Mouse (Mus musculus): Measurements from ENCODE around the gene Zfp428. TPM values are rescaled to one million over a fixed set of nuclear protein-coding genes. Genes with fewer than 3 reads are reported as not detected.

Gene Zfp428
- polyA plus RNA-seq, 1 experiment from 2014 or later = 170 TPM

DNA sequence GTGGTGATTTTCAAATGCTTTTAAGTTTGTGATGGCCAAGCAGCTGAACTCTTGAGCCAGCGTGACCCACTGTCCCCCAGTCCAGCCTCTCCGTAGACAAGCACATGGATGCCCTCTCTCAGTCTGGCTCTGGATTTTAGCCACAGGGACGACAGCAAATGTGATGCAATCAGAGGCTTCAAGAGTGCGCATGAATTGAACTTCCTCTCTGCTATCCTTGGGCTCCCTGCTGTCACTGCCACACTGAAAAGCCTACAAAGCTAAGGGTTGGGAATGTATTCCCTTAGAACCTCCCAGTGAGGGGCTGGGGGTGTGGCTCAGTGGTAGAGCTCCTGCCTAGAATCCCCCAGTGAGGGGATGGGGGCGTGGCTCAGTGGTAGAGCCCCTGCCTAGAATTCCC lies 31.9 kb downstream of the Zfp428 start:
- H3K27me3 ChIP-seq = peaks cover 10% of the 10 kb centered on the region
- 76% methylated on average over 5 of the region's 5 CpGs for WGBS
- ATAC-seq (ENCODE audit: low FRiP score) = no peak

DNA sequence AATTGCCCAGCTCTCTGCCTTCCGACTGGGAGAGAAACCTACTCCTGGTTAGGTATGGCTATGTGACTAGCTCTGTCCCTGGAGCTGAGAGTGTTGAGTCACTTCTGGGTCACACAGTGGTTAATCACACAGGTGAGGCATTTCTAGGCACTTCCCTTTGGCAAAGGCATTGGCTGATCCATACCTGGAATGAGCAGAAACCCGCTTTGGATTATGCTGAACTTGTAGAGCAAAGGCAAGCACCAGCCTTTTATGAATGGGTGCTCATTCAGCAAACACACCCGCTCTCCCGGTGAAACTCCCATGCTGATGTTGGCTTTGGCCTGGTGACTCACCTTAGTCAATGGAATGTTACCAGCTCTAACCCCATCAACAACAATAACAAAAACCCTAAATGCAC lies 32.9 kb downstream of the Zfp428 start:
- H3K4me1 ChIP-seq = peaks cover 4% of the 10 kb centered on the region; the same call in 1 of the 2 replicates
- no peak overlapping the region for H3K4me2 ChIP-seq
- H3K9me3 ChIP-seq = peaks cover 3% of the 10 kb centered on the region; the same call in 1 of the 2 replicates
- ATAC-seq (ENCODE audit: low FRiP score) = no peak
- H3K27me3 ChIP-seq = 0 out of 2 replicates have a peak, but pooled peaks cover under 1% of the 10 kb centered on the region
- WGBS = 91% methylated on average over 4 of the region's 4 CpGs
- H3K9ac ChIP-seq = no peak overlapping the region
- H3K27ac ChIP-seq = no peak overlapping the region
- H3K4me3 ChIP-seq (replicated peaks) = no peak overlapping the region
- H3K36me3 ChIP-seq (replicated peaks) = peaks cover 18% of the 10 kb centered on the region

More for the DNA sequence above, 31.9 kb downstream of the Zfp428 start:
- Histone ChIP-seq H3K9ac (no peak overlapping the region), H3K36me3 (replicated peaks) (peaks cover 28% of the 10 kb centered on the region), H3K27ac (no peak overlapping the region), H3K4me2 (no peak overlapping the region), H3K9me3 (peaks cover 3% of the 10 kb centered on the region; the same call in 1 of the 2 replicates), H3K4me1 (peaks cover 11% of the 10 kb centered on the region), H3K4me3 (replicated peaks) (no peak overlapping the region)

DNA sequence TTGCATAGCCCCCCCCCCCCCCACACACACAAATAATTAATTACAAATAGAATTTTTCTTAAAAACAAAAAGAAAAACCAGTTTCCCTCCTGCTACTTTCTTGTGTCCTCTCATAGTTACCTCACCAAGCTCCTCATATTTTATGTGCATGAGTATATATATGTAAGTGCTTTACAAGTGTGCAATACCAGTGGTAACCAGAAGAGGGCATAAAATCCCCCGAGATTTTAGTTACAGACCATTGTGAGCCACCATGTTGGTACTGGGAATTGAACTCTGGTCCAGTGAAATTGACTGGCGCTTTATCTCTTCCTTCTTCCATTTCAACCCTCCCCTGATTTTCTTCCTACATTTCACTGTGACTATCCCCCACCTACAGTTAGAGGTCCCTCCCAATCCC lies 37.7 kb downstream of the Zfp428 start:
- no peaks in the 10 kb centered on the region for H3K27me3 ChIP-seq

DNA sequence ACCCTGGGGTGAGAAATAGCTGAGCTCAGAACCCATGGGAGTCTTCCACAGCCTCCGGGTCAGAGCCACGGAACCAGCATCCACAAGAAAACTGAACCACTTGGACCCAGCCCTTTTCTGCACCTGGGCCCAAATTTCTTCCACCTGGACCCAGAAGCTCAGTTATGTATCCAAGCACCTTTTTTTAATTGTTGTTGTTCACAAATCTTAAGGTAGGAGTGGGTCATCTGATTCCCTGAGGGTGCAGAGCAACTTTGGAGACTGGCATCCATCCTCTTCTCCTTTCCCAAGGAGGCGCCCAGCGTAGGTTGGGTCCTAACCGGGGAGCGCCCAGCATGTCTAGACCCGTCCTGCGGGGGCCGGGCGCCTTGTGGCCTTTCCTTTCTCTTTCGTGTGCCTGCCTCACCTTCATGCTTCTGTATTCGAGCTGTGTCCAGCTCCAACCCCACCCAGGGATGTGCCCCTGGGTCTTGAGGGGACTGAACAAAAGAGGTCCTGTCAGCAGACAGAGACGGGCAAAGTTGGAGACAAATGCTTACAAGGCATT lies 39.3 kb downstream of the Zfp428 start, which contains the start of the genes Pinlyp and Xrcc1:
Pinlyp (minus strand) TSS at position 51 of the 547 bp plus-strand sequence.
Xrcc1 (plus strand) TSS at position 222 of the 547 bp plus-strand sequence.
- peaks cover 17% of the 10 kb centered on the region for H3K4me1 ChIP-seq
- 30% methylated on average over 13 of the region's 13 CpGs for WGBS
- H3K4me3 ChIP-seq (replicated peaks) = peak within 1 kb of the TSS; percentile 81
- H3K9ac ChIP-seq = peak within 1 kb of the TSS; percentile 87
- no peaks in the 10 kb centered on the region for H3K9me3 ChIP-seq
- H3K4me2 ChIP-seq = peak within 1 kb of the TSS; percentile 74
- H3K27ac ChIP-seq = peak within 1 kb of the TSS; percentile 71
- H3K36me3 ChIP-seq (replicated peaks) = peaks cover 30% of the 10 kb centered on the region
- no peaks in the 10 kb centered on the region for H3K27me3 ChIP-seq
- ATAC-seq (ENCODE audit: low FRiP score) = peak; percentile 27

More for the DNA sequence above, 37.7 kb downstream of the Zfp428 start:
- no peaks in the 10 kb centered on the region for H3K9me3 ChIP-seq
- 92% methylated on average over 2 of the region's 2 CpGs for WGBS
- no peak overlapping the region for H3K27ac ChIP-seq
- no peak overlapping the region for H3K9ac ChIP-seq
- peaks cover 13% of the 10 kb centered on the region for H3K36me3 ChIP-seq (replicated peaks)
- H3K4me3 ChIP-seq (replicated peaks) = no peak overlapping the region
- H3K4me2 ChIP-seq = no peak overlapping the region
- ATAC-seq (ENCODE audit: low FRiP score) = no peak
- H3K4me1 ChIP-seq = peaks cover 17% of the 10 kb centered on the region

DNA sequence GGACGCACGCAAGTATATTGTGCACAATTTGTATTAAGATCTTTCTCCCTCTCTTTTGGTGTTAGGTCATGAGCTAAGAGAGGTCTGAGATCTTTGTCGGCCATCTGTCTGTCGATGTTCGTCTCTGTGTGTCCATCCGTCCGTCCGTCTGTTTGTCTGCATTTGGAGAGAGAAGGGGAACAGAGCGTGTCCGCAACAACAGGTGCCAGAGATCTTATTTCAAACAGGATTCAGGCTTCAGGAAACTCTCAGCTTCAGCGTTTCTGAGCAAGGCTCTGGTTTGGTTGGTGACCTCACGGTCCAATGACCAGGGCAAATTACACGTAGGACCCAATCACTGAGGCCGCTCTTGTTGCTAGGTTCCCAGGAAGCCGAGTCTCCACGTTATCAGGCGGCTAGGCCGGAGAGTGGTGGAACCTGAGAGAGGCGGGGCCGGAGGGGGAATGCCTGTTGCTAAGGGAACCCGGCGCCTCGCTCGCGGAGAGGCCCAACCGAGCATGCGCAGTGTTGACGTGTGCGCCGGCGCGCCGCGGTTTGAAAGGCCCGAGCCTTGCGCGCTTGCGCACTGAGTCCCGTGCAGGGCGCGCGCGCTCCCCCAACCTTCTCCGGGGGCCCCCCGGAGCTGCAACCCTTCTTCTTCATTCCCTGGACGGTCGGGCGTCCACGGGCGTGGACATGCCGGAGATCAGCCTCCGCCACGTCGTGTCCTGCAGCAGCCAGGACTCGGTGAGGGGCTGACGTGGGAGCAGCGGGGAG lies 40.0 kb downstream of the Zfp428 start:
- H3K4me2 ChIP-seq = peak overlapping the region; percentile 74
- peaks cover 17% of the 10 kb centered on the region for H3K4me1 ChIP-seq
- no peaks in the 10 kb centered on the region for H3K9me3 ChIP-seq
- peak; percentile 98 for ATAC-seq (ENCODE audit: low FRiP score)
- peak overlapping the region; percentile 81 for H3K4me3 ChIP-seq (replicated peaks)
- no peaks in the 10 kb centered on the region for H3K27me3 ChIP-seq
- H3K36me3 ChIP-seq (replicated peaks) = peaks cover 36% of the 10 kb centered on the region
- peak overlapping the region; percentile 71 for H3K27ac ChIP-seq
- WGBS = under 1% methylated on average over 57 of the region's 57 CpGs
- peak overlapping the region; percentile 87 for H3K9ac ChIP-seq

DNA sequence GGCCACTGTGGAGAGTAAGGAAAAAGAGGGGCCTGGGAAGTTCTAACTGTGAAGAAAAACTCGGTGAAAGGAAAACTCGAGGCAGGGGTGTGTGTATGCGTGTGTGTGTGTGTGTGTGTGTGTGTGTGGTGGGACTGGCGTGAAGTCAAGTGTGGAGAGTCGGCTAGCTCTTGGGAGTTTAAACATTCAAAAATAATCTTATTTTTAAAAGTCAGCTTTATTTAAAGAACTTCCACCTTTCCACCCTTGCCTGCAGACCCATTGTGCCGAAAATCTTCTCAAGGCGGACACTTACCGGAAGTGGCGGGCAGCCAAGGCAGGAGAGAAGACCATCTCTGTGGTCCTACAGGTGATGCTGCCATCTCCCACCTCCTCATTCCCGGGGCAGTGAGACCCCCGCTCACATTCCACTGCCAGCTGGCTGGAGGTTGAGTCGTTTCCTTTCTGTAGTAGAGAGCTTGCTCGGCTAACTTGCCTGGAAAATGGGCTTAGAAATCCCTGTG lies 40.8 kb downstream of the Zfp428 start:
- WGBS = 27% methylated on average over 13 of the region's 13 CpGs
- H3K4me2 ChIP-seq = peak overlapping the region; percentile 74
- peak overlapping the region; percentile 63 for H3K27ac ChIP-seq
- peak overlapping the region; percentile 81 for H3K4me3 ChIP-seq (replicated peaks)
- H3K27me3 ChIP-seq = no peaks in the 10 kb centered on the region
- peaks cover 17% of the 10 kb centered on the region for H3K4me1 ChIP-seq
- H3K9ac ChIP-seq = peak overlapping the region; percentile 87
- H3K9me3 ChIP-seq = no peaks in the 10 kb centered on the region
- peaks cover 44% of the 10 kb centered on the region for H3K36me3 ChIP-seq (replicated peaks)
- ATAC-seq (ENCODE audit: low FRiP score) = peak; percentile 27; the same call in 1 of the 2 replicates

DNA sequence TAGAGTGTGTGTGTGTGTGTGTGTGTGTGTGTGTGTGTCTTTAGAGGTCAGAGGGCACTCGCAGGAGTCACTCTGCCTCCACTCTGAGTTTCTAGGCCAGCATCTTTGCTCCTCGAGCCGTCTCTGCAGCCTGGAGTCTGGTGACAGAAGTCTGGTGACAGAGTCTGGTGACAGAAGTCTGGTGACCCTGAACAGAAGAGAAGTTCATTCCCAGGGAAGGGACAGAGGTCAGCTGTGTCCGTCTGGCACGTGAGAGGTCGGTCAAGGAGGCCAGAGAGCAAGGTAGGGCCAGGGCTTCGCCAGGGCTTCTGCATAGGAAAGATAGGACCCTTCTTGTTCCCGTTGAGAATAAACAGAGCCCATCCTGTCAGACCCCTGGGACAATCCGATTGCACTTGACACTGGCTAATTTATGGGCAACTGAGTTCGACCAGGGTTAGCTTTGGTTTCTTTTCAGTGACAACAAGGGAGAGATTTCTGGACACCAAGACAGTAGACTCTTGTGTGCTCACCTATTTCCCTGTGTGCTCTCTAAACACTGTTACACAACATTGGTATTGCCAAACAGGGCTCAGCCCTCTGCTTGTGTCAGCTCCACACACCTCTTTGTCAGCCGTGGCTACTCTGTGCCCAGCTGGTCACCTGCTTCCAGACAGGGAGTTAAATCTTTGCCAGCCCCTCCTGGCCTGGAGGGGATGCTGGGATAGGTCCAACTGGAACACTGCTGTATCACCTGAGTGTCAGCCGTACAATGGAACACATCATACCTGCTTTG lies 45.4 kb downstream of the Zfp428 start:
- Histone ChIP-seq H3K36me3 (replicated peaks) (peaks cover 76% of the 10 kb centered on the region), H3K4me2 (no peak overlapping the region), H3K27ac (no peak overlapping the region), H3K27me3 (no peaks in the 10 kb centered on the region), H3K9me3 (no peaks in the 10 kb centered on the region), H3K4me3 (replicated peaks) (no peak overlapping the region), H3K4me1 (peaks cover 10% of the 10 kb centered on the region), H3K9ac (no peak overlapping the region)
- no peak for ATAC-seq (ENCODE audit: low FRiP score)
- WGBS = 94% methylated on average over 12 of the region's 12 CpGs

DNA sequence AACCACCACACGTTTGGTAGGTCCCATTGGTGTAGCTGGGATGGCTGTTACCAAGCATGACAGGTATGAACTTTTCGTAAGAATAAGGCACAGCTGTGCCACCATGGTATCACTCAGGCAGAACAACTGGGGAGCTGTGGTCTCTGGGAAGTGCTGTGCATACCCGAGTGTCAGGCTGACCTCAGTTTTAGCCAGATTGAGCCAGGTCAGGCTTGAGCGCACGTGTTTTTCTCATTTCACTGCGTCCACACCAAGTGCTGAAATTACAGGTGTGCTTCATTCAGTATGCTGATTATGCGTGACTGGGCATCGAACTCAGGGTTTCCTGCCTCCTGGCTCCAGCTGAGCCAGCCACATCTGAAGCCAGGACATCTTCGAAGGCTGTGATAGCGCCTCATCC lies 49.0 kb downstream of the Zfp428 start:
- H3K4me1 ChIP-seq = no peaks in the 10 kb centered on the region
- no peak overlapping the region for H3K27ac ChIP-seq
- no peak for ATAC-seq (ENCODE audit: low FRiP score)
- no peaks in the 10 kb centered on the region for H3K9me3 ChIP-seq
- H3K9ac ChIP-seq = no peak overlapping the region
- no peak overlapping the region for H3K4me3 ChIP-seq (replicated peaks)
- 91% methylated on average over 10 of the region's 10 CpGs for WGBS
- no peaks in the 10 kb centered on the region for H3K27me3 ChIP-seq
- no peak overlapping the region for H3K4me2 ChIP-seq
- H3K36me3 ChIP-seq (replicated peaks) = peaks cover 72% of the 10 kb centered on the region

DNA sequence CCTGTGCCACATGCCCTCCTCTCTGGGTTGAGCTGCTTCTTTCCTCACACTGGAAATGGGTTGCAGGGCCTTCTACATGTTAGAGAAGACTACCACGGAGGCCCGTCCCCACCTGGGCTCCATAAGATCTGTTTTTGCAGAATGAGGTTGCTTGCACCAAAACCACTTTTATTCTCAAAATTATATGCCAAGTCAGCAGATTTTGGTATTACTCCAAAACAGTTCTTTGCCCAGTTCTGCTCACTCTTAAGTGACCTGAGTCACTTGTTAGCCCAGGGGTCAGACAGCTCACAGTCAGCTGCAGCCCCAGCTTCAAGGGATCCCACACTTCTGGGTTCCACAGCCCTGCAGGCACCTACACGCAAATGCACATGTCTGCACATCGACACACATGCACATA lies 54.6 kb downstream of the Zfp428 start:
- Histone ChIP-seq H3K9ac (no peak overlapping the region), H3K4me1 (no peaks in the 10 kb centered on the region), H3K27me3 (no peaks in the 10 kb centered on the region), H3K27ac (no peak overlapping the region), H3K4me2 (no peak overlapping the region), H3K9me3 (no peaks in the 10 kb centered on the region), H3K4me3 (replicated peaks) (no peak overlapping the region), H3K36me3 (replicated peaks) (peaks cover 66% of the 10 kb centered on the region)
- no peak for ATAC-seq (ENCODE audit: low FRiP score)
- 96% methylated on average over 4 of the region's 4 CpGs for WGBS

DNA sequence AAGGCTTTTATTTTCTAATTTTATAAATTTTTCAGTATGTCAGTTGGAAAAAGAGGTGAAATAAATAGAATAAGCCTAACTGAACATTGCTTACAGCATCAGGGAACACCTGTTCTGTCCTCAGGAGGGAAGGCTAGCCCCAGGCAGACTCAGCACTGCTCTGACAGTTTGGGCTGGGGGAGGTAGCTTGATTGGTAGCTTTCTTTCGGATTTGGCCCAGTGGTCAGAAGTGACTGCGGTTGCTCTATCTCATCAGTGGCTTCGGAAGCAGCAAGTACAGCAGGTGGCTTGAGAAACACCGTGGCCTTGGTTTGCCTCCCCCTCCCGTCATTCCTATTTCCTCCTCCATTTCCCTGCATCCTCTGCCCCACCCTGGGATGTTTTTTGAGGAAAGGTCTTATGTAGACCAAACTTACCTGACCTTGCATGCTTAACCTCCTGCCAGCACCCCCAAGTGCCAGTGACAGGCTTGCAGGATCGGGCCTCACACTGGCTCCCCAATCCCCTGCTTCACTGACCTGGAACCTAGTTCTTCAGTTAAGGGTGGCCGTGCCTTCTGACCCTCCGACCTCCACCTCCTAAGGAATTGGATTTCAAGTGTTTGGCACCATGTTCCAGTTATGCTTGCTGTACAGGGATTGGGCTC lies 56.5 kb downstream of the Zfp428 start:
- no peaks in the 10 kb centered on the region for H3K9me3 ChIP-seq
- ATAC-seq (ENCODE audit: low FRiP score) = no peak
- H3K27me3 ChIP-seq = no peaks in the 10 kb centered on the region
- no peak overlapping the region for H3K4me2 ChIP-seq
- H3K4me3 ChIP-seq (replicated peaks) = no peak overlapping the region
- H3K36me3 ChIP-seq (replicated peaks) = peaks cover 80% of the 10 kb centered on the region
- no peak overlapping the region for H3K9ac ChIP-seq
- H3K4me1 ChIP-seq = no peaks in the 10 kb centered on the region
- H3K27ac ChIP-seq = no peak overlapping the region
- WGBS = 88% methylated on average over 8 of the region's 8 CpGs

DNA sequence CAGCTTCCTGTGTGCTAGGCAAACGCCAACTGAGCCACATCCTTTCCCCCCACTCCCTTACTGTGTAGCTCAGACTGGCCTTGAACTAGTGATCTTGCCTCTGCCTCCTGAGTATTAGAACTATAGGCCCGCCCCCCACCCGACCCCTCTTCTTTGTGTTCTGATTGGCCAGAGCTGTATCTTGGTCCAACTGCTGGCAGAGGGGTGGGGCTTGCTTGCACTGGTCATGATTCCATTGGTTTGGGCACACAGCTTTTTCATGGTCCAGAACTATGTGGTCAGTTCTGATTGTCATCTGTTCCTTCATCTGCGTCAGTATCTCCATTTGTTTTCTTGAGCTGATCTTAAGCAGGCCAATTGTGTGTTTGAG lies 57.0 kb downstream of the Zfp428 start:
- H3K36me3 ChIP-seq (replicated peaks) = peaks cover 82% of the 10 kb centered on the region
- H3K27ac ChIP-seq = no peak overlapping the region

More for the DNA sequence above, 57.0 kb downstream of the Zfp428 start:
- Histone ChIP-seq H3K4me3 (replicated peaks) (no peak overlapping the region), H3K4me2 (no peak overlapping the region), H3K9ac (no peak overlapping the region), H3K4me1 (no peaks in the 10 kb centered on the region), H3K9me3 (no peaks in the 10 kb centered on the region), H3K27me3 (no peaks in the 10 kb centered on the region)
- WGBS = 85% methylated on average over 4 of the region's 4 CpGs
- ATAC-seq (ENCODE audit: low FRiP score) = no peak
